Mouse (Mus musculus) olfactory bulb, adult 2 months (tissue): ENCODE measurements around the gene Pik3c2a. TPM values are rescaled to one million over a fixed set of nuclear protein-coding genes. Genes with fewer than 3 reads are reported as not detected.

ENCODE experiments used
- H3K27ac ChIP-seq: fragments of 200-500 bp; 2 replicates; pipeline ENCODE4 v1.5.1; 2012; ENCODE audit warnings: low read depth, low read length; ENCODE audit not compliant: insufficient read depth
- H3K4me1 ChIP-seq: fragments of 200-500 bp; 2 replicates; pipeline ENCODE4 v1.6.1; 2012; ENCODE audit warnings: low read length; ENCODE audit not compliant: control insufficient read depth, insufficient read depth
- H3K4me3 ChIP-seq: fragments of 200-500 bp; 2 replicates; pipeline ENCODE4 v1.5.1; 2012; ENCODE audit warnings: mild to moderate bottlenecking, low read depth, low read length, moderate library complexity; ENCODE audit not compliant: insufficient read depth
- CTCF ChIP-seq: fragments of 200-500 bp; IDR thresholded peaks from 2 replicates; pipeline ENCODE4 v1.5.1; 2012; ENCODE audit warnings: low read depth, mild to moderate bottlenecking, low read length, moderate library complexity; ENCODE audit not compliant: insufficient read depth
- POLR2A ChIP-seq: fragments of 200-500 bp; IDR thresholded peaks from 2 replicates; pipeline ENCODE4 v1.6.1; 2012; ENCODE audit warnings: mild to moderate bottlenecking, low read depth, low read length, moderate library complexity; ENCODE audit not compliant: insufficient read depth
- WGBS: fragments of 180-500 bp; shearing (Covaris S2); methylation state at CpG from one replicate; pipeline ENCODE4 v1.1.7; 2018; 5-methylcytosine and 5-hydroxymethylcytosine counted together
- polyA plus RNA-seq: library from polyadenylated mRNA; stranded (reverse); fragments of >200 nt; gene quantifications from 2 replicates; pipeline ENCODE4 v1.2.4, GENCODE M21; 2012; ENCODE audit warnings: low replicate concordance; ENCODE audit not compliant: missing spikeins, insufficient read depth, insufficient read length

The Pik3c2a gene
- polyA plus RNA-seq, 1 experiment = not detected

DNA sequence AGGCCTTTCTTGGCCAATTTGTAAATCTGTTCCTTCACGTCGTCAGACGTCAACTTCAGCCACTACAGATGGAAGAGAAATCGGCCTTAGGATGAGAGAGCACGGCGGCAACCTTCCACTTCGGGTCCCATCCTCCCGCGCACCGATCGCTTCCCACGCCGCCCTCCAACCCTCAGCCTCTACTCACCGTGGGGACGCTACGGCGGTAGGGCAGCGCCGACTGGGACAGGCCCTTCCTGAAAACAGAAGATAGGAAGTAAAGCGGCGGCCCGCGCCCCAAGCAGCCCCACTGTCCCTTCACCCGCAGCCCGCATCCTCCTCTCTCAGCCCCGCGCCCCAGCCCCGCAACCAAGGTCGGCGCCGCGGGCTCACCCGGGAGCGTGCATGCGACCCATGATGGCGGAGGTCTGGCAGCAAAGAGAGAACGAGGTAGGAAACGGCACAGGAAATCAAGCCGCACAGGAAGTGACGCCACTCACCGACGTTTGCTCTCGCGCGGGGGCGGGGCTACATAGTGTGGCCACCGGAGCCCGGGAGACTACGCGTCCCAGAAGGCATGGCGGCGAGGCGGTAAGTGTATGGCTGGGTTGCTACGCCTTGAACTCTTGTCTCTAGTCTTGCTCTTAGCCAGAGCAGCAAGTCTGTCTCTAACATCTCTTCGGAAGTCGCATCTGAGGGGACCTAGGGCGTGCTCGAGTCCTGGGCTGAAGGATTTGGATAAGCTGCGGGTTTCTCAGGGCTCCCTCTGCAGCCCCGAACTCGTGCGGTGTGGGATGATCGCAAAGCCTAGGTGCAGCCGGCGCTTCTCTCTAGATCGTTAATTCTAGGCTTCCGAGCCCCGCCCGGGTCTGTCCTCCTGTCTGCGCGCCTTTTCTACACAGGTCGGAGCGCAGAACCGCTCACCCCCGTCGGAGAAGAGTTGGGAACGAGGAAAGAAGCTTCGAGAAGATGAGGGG, 109.3 kb downstream of the Pik3c2a start, which contains the start of gene Rps13:
Gene Rps13 (minus strand): TSS at position 483 of the 956 bp plus-strand sequence.
- Histone ChIP-seq H3K4me1 (peaks cover 4% of the 10 kb centered on the region; the same call in 1 of the 2 replicates), H3K4me3 (peak within 1 kb of the TSS; percentile 88), H3K27ac (peak within 1 kb of the TSS; percentile 89)
- under 1% methylated on average over 78 of the region's 78 CpGs for WGBS
- TF ChIP-seq CTCF (peak; percentile 22; the same call in 1 of the 2 replicates), POLR2A (peak; percentile 95)

DNA sequence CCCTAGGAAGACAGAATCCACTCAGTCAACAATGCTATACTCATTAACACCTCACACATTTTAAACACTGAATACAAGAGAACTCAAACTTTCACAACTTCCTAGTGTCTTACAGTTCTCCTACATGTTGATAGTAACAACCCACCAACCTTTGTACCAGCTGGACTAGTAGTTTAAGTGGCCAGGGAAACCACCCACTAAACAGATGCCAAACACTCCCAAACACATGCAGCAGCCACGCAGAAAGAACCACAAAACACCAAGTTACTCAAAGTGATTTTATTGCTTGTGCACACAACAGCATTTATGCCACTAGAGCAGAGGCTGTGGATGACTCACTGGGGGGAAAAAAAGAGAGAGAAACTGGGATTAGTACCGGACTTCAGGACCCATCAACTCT, 112.0 kb downstream of the Pik3c2a start:
- H3K4me3 ChIP-seq = no peak overlapping the region
- H3K27ac ChIP-seq = no peak overlapping the region
- 47% methylated on average over 2 of the region's 2 CpGs for WGBS
- no peak for TF ChIP-seq CTCF
- peaks cover 4% of the 10 kb centered on the region; the same call in 1 of the 2 replicates for H3K4me1 ChIP-seq

DNA sequence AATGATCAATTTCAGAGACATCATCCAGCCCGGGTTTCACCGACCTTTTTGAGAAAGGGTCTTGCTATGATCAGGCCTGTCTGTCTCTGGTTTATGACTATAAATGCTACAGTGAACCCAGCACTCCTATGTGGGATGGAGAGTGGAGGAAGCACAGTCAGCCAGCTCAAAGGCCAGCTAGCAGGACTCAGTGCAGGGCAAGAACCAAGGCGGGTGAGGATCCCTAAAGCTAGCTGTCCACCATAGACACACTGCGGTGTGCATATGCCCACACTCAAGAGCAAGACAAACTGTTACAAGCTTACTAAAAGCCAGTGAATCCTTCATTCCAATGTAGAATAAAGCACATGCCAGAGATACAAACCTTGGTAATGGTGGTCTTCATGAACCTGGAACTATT, 113.4 kb downstream of the Pik3c2a start:
- no peak overlapping the region for H3K27ac ChIP-seq
- TF ChIP-seq POLR2A (no peak), CTCF (no peak)
- no peak overlapping the region for H3K4me3 ChIP-seq
- peaks cover 4% of the 10 kb centered on the region; the same call in 1 of the 2 replicates for H3K4me1 ChIP-seq
- WGBS = 94% methylated on average over 4 of the region's 4 CpGs

DNA sequence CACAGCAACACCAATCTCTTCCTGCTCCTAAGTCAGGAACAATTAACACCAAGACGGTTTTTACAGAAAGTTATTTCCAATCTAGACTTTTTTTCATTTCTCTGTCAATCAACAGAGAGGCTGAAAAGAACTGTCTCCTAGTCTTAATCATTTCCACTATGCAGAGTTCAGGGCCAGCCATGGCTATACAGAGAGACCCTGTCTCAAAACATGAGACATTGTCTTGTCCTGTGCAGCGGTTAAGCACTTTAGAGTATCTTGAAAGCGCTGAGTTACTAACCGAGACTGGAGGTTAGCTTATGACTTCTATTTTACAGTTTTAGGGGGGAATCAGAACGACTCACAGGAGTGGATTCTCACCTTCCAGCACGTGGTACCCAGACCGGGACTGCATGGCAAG, 114.5 kb downstream of the Pik3c2a start:
- Histone ChIP-seq H3K4me3 (no peak overlapping the region), H3K4me1 (peaks cover 4% of the 10 kb centered on the region; the same call in 1 of the 2 replicates), H3K27ac (no peak overlapping the region)
- WGBS = 75% methylated on average over 7 of the region's 7 CpGs
- TF ChIP-seq CTCF = no peak
- no peak for TF ChIP-seq POLR2A

DNA sequence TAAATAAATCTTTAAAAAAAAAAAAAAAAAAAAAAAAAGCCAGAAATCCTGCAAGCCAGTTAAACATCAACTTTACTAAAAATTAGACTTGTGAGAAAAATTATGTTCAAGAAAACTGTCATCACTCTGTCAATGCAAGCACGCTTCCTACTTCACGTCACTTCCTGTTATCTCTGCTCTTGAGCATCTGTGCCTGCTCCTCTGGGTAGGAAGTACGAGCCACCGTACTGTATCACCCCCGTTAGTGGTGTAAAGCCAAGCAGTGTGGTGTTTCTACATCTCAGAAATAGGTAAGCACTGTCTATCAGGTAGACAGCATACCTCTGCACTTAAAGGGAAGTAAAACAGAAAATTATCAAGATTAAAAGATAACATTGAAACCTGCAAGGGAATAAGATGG, 115.3 kb downstream of the Pik3c2a start:
- Histone ChIP-seq H3K4me3 (no peak overlapping the region), H3K27ac (no peak overlapping the region), H3K4me1 (peaks cover 3% of the 10 kb centered on the region; the same call in 1 of the 2 replicates)
- WGBS = 85% methylated on average over 5 of the region's 5 CpGs
- TF ChIP-seq CTCF (no peak), POLR2A (no peak)

DNA sequence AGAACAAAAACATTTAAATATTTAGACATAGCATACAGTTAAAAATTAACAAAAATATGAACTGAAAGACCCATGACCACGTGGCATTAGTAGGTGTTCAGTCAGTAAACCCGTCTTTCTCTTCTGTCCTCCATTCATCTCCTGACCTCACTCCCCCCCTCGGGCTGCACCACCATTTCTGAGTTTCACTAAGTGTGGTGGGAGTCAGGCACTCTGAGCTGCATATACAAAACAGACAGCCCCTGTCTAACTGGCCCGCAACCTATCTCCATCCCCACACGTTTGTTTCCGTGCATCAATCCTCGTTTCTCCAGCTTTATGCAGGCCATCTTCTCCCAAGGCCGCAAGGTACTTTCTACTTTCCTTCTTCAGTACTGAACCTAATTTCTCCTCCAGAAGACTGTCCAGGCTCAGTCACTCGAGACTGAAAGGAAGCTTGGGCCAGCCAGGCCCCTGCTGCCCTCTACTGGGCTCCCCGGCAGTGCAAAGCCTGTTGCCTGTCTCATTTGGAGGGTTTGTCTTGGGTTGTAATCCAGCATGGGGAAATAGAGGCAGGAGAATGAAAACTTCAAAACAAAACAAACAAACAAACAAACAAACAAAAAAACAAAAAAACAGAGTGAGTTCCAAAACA, 119.8 kb downstream of the Pik3c2a start:
- peak; percentile 81 for TF ChIP-seq CTCF
- no peak for TF ChIP-seq POLR2A
- Histone ChIP-seq H3K4me1 (no peaks in the 10 kb centered on the region), H3K4me3 (no peak overlapping the region), H3K27ac (no peak overlapping the region)
- WGBS = 42% methylated on average over 10 of the region's 10 CpGs

DNA sequence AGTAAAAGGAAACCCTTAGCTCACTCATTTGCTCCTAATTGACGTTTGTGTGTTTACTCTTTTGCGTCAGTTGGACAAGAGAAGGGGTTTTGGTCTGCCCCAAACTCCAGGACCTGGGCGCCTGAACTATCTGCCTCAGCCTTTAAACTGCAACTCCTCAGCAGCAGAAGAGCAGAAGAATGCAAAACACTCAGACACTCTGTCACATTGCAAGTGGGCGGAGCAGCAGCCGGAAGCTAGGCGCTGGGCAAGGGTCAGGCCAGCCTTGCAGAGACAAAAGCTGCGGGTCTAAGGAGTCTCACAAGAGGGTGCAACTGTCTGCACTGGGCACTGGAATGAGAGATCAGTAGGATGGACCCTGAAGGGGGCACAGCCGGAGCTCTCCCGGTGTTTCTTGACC, 133.8 kb downstream of the Pik3c2a start:
- 66% methylated on average over 9 of the region's 9 CpGs for WGBS
- TF ChIP-seq CTCF = no peak
- TF ChIP-seq POLR2A = no peak

DNA sequence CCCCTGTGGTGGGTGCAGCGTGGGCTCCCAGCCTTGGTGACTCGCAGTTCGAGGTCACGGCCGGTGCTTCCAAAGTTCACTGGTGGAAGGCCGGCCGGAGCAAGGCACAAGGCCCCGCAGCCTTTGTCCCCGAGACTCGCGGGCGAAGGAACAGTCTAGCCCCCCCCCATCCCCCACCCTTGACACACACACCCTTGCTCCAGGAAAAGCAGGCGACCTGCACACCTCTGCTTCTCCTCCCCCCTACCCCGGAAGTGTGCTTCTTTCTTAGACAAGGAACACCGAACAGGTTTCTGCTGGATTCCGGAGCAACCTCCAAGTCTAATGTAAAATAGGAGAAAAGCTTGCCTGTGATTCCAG, 134.6 kb downstream of the Pik3c2a start:
- Histone ChIP-seq H3K27ac (no peak overlapping the region), H3K4me1 (peaks cover 14% of the 10 kb centered on the region), H3K4me3 (peak overlapping the region; percentile 53)
- TF ChIP-seq CTCF (no peak), POLR2A (no peak)
- WGBS = 12% methylated on average over 16 of the region's 16 CpGs

More for the DNA sequence above, 133.8 kb downstream of the Pik3c2a start:
- Histone ChIP-seq H3K4me3 (no peak overlapping the region), H3K4me1 (peaks cover 14% of the 10 kb centered on the region), H3K27ac (no peak overlapping the region)

DNA sequence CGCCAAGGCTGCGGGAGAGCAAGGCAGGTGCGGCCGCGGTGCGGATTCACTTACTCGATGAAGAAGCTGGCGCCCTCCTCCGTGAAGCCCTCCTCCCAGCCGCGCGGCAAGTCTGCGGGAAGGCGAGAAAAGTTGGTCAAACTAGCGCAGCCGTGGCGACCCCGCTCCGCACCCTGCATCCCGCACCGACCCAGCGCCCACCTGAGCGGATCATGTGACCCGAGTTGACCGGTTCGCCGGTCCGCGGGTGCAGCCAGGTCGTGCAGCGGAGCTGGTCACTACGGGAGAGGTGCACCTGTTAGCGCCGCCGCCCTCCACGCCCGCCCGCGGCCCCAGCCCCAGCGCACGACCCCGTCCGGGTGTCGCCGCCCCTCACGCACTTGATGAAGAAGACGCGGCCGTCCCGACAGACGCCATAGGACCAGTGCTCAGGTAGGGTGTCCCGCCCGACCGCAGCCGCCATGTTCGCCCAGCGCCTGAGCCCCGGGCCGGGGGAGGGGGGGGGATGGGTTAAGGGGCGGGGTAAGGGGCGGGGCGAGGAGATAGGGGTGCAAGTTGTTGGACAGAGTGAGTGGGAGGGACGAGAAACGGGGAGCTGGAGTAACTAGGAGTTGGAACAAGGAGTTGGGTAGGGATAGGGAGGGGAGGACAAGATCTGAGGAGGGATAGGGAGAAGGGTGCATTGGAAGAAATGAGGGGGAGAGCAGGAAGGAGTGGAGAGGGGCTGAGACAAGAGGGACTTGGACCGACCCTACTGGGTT, 135.2 kb downstream of the Pik3c2a start, which contains the start of gene Plekha7:
Gene Plekha7 (minus strand): TSS at position 506 of the 761 bp plus-strand sequence.
- Histone ChIP-seq H3K27ac (no peak within 1 kb of the TSS), H3K4me1 (peaks cover 14% of the 10 kb centered on the region), H3K4me3 (peak within 1 kb of the TSS; percentile 53)
- WGBS = 1% methylated on average over 65 of the region's 65 CpGs
- no peak for TF ChIP-seq POLR2A
- no peak for TF ChIP-seq CTCF
